Mouse (Mus musculus): ENCODE measurements at regions not wholly inside any gene's neighbourhood (a gene's known extent, or its start where the extent isn't known, plus 50 kb on each side); places are given as distances from the start of the nearest gene placed in this dataset.

GRCm38 (mm10) chr10:67439042-67439635, 96.1 kb upstream of the Egr2 start:
- no peak for DNase-seq (ENCODE audit: low spot score in 2 of 2)

- no peak for DNase-seq (ENCODE audit: low spot score in 2 of 2)
Measured at GRCm38 (mm10) chr10:67439844-67440243, 95.4 kb upstream of the Egr2 start.

- no peak for DNase-seq (ENCODE audit: low spot score in 2 of 2)
Measured at GRCm38 (mm10) chr10:67441243-67441642, 94.0 kb upstream of the Egr2 start.

- DNase-seq (ENCODE audit: low spot score in 2 of 2) = no peak
Measured at GRCm38 (mm10) chr10:67448875-67449274, 86.4 kb upstream of the Egr2 start.

GRCm38 (mm10) chr10:67454149-67454548, 81.1 kb upstream of the Egr2 start:
- no peak for DNase-seq (ENCODE audit: low spot score in 2 of 2)

GRCm38 (mm10) chr10:67458447-67459272, 76.6 kb upstream of the Egr2 start:
- peak in 1 of 2 experiments; percentile 5 for DNase-seq (ENCODE audit: low spot score in 2 of 2)

- DNase-seq (ENCODE audit: low spot score in 2 of 2) = no peak
Measured at GRCm38 (mm10) chr10:67461321-67461720, 74.0 kb upstream of the Egr2 start.

- DNase-seq (ENCODE audit: low spot score in 2 of 2) = no peak
Measured at GRCm38 (mm10) chr10:67461862-67462261, 73.4 kb upstream of the Egr2 start.

GRCm38 (mm10) chr10:67468724-67469123, 66.6 kb upstream of the Egr2 start:
- no peak for DNase-seq (ENCODE audit: low spot score in 2 of 2)

GRCm38 (mm10) chr10:67473016-67473415, 62.3 kb upstream of the Egr2 start:
- no peak for DNase-seq (ENCODE audit: low spot score in 2 of 2)

GRCm38 (mm10) chr10:67474336-67474735, 60.9 kb upstream of the Egr2 start:
- DNase-seq (ENCODE audit: low spot score in 2 of 2) = no peak

- peak; percentile 79 to 81 for DNase-seq (ENCODE audit: low spot score in 2 of 2)
Measured at GRCm38 (mm10) chr10:67482268-67482667, 53.0 kb upstream of the Egr2 start.

- DNase-seq (ENCODE audit: low spot score in 2 of 2) = peak; percentile 14 to 17
Measured at GRCm38 (mm10) chr10:67483371-67483770, 51.9 kb upstream of the Egr2 start.

- no peak for DNase-seq (ENCODE audit: low spot score in 2 of 2)
Measured at GRCm38 (mm10) chr10:67484091-67484745, 51.1 kb upstream of the Egr2 start.
